Mouse (Mus musculus) embryonic facial prominence, embryonic 11.5 days (tissue): ENCODE measurements around the gene Gse1. TPM values are rescaled to one million over a fixed set of nuclear protein-coding genes. Genes with fewer than 3 reads are reported as not detected.
A peak's percentile ranks its signal among the peaks of the same experiment; 100 is the strongest.

Experiments
- ATAC-seq: fragments of 200-750 bp; cut with Nextera tagmentation; replicated peaks from 2 replicates; pipeline ENCODE4 v1.8.0; 2017; ENCODE audit warnings: low read depth; ENCODE audit not compliant: insufficient number of reproducible peaks, low FRiP score, low TSS enrichment
- DNase-seq: peaks from one replicate; pipeline ENCODE4 v3.0.0-alpha.2; 2015; ENCODE audit warnings: low spot score
- H3K27ac ChIP-seq: fragments of 300-500 bp; sonication (generic); replicated peaks from 2 replicates; pipeline ENCODE4 v1.5.1; 2014; ENCODE audit warnings: mild to moderate bottlenecking, low read depth, low read length, control low read depth
- H3K27me3 ChIP-seq: fragments of 300-500 bp; sonication (generic); 2 replicates; pipeline ENCODE4 v1.6.1; 2014; ENCODE audit warnings: mild to moderate bottlenecking, low read length, moderate library complexity, mixed read lengths; ENCODE audit not compliant: control insufficient read depth, insufficient read depth
- H3K36me3 ChIP-seq: fragments of 300-500 bp; sonication (generic); replicated peaks from 2 replicates; pipeline ENCODE4 v1.6.1; 2014; ENCODE audit warnings: low read depth, mild to moderate bottlenecking, low read length, moderate library complexity, mixed read lengths; ENCODE audit not compliant: control insufficient read depth, insufficient read depth
- H3K4me1 ChIP-seq: fragments of 300-500 bp; sonication (generic); 2 replicates; pipeline ENCODE4 v1.6.1; 2014; ENCODE audit warnings: low read length, mixed read lengths; ENCODE audit not compliant: control insufficient read depth, insufficient read depth
- H3K4me2 ChIP-seq: fragments of 300-500 bp; sonication (generic); 2 replicates; pipeline ENCODE4 v1.6.1; 2014; ENCODE audit warnings: low read depth, mild to moderate bottlenecking, control low read depth, low read length, moderate library complexity
- H3K4me3 ChIP-seq: fragments of 300-500 bp; sonication (generic); 2 replicates; pipeline ENCODE4 v1.5.1; 2014; ENCODE audit warnings: low read depth, low read length, control low read depth
- H3K9ac ChIP-seq: fragments of 300-500 bp; sonication (generic); replicated peaks from 2 replicates; pipeline ENCODE4 v1.6.1; 2014; ENCODE audit warnings: mild to moderate bottlenecking, control low read depth, low read length
- H3K9me3 ChIP-seq: fragments of 300-500 bp; sonication (generic); replicated peaks from 2 replicates; pipeline ENCODE4 v1.6.1; 2016; ENCODE audit warnings: mild to moderate bottlenecking, low read length, inconsistent platforms, mixed read lengths; ENCODE audit not compliant: control insufficient read depth
- WGBS: fragments of 180-500 bp; shearing (Covaris S2); extraction: QIAGEN DNeasy Blood & Tissue Kit; methylation state at CpG from one replicate; pipeline ENCODE4 v1.1.7; 2014; 5-methylcytosine and 5-hydroxymethylcytosine counted together
- polyA plus RNA-seq: library from polyadenylated mRNA; unstranded; fragments of >200 nt; fragmentation: Nextera tagmentation; extraction: Ambion mirVana; gene quantifications from 2 replicates; pipeline ENCODE4 v1.2.1, GENCODE M21; 2014

The Gse1 gene
- polyA plus RNA-seq, 1 experiment from 2014 or later: 8.1 TPM

DNA sequence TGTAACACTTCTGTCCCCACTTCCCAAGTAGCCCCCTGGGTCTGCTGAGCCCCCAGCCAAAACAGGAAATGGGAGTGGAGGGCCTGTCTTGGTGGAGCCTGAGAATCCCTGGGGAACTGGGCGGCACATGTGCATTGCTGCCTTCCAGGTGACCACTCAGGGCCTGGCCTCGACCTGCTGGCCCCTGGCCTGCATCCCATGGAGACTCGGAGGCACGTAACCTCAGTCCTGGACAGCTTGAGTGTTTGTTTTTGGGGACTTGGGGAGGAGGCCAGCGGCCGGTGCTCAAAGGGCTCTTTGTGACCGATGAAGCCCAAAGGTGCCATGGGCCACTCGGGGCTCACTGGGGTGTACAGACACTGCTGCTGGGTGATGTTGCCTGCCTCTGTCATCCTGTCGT is 319.3 kb downstream of the Gse1 start:
- H3K4me2 ChIP-seq: no peak overlapping the region
- peaks cover 39% of the 10 kb centered on the region for H3K4me1 ChIP-seq
- no peak overlapping the region for H3K4me3 ChIP-seq
- H3K9me3 ChIP-seq: no peaks in the 10 kb centered on the region
- H3K27me3 ChIP-seq: no peaks in the 10 kb centered on the region; the same call in 1 of the 2 replicates
- 46% methylated on average over 9 of the region's 9 CpGs for WGBS
- ATAC-seq (no peak), DNase-seq (no peak)
- H3K36me3 ChIP-seq: no peaks in the 10 kb centered on the region
- H3K9ac ChIP-seq: no peak overlapping the region
- H3K27ac ChIP-seq: no peak overlapping the region

- DNase-seq (no peak), ATAC-seq (no peak)
- H3K9me3 ChIP-seq: no peaks in the 10 kb centered on the region
- 47% methylated on average over 16 of the region's 16 CpGs for WGBS
- H3K4me3 ChIP-seq: no peak overlapping the region
- no peak overlapping the region for H3K9ac ChIP-seq
- H3K4me1 ChIP-seq: peaks cover 33% of the 10 kb centered on the region
- no peak overlapping the region for H3K4me2 ChIP-seq
- H3K27me3 ChIP-seq: no peaks in the 10 kb centered on the region; the same call in 1 of the 2 replicates
- H3K36me3 ChIP-seq: no peaks in the 10 kb centered on the region
- H3K27ac ChIP-seq: no peak overlapping the region
Observed at GRCm38 (mm10) chr8:120548313-120548761, 320.1 kb downstream of the Gse1 start.

DNA sequence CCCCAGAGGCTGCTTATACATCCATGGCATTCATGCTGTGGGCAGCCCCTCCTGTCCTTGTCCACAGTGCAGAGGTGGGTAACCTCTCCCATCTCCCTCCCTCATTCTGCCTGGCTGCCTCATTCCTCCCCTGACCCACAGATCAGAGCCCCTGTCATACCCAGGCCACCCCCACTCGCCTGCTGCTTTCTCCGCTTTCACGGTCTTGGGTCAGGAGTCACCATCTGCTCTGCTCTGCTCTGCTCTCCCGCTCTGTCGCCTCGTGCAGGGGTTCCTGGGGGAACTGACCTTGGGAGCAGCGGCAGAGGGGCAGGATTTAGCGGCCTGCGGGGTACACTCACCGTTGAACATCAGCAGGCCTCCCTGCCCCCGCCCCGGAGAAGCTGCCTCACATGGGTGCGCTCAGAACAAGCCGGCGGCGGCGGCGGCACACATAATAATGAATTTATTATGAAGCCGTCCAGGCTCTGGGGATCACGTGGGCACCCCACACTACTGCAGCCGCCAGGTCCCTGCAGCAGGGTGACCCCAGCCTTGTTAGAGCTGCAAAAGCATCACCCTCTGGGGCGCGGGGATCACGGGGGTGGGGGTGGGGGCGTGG is 321.2 kb downstream of the Gse1 start:
- Histone ChIP-seq H3K9ac (peak overlapping the region; percentile 18; the same call in 1 of the 2 replicates), H3K36me3 (no peaks in the 10 kb centered on the region), H3K27ac (peak overlapping the region; percentile 75), H3K27me3 (no peaks in the 10 kb centered on the region; the same call in 1 of the 2 replicates), H3K4me3 (0 out of 2 replicates have a peak overlapping the region, but pooled peaks have one; percentile 16), H3K4me2 (peak overlapping the region; percentile 51), H3K4me1 (peaks cover 33% of the 10 kb centered on the region), H3K9me3 (no peaks in the 10 kb centered on the region)
- peak; percentile 38 for ATAC-seq
- WGBS: 6% methylated on average over 25 of the region's 25 CpGs
- DNase-seq: peak; percentile 59

GRCm38 (mm10) chr8:120549922-120550321 is 321.7 kb downstream of the Gse1 start:
- Histone ChIP-seq H3K4me3 (no peak overlapping the region), H3K4me2 (peak overlapping the region; percentile 51), H3K9me3 (no peaks in the 10 kb centered on the region), H3K27ac (peak overlapping the region; percentile 75), H3K9ac (peak overlapping the region; percentile 18; the same call in 1 of the 2 replicates), H3K4me1 (peaks cover 33% of the 10 kb centered on the region), H3K27me3 (no peaks in the 10 kb centered on the region; the same call in 1 of the 2 replicates), H3K36me3 (no peaks in the 10 kb centered on the region)
- WGBS: 2% methylated on average over 11 of the region's 11 CpGs
- ATAC-seq: peak; percentile 61
- DNase-seq: peak; percentile 44

DNA sequence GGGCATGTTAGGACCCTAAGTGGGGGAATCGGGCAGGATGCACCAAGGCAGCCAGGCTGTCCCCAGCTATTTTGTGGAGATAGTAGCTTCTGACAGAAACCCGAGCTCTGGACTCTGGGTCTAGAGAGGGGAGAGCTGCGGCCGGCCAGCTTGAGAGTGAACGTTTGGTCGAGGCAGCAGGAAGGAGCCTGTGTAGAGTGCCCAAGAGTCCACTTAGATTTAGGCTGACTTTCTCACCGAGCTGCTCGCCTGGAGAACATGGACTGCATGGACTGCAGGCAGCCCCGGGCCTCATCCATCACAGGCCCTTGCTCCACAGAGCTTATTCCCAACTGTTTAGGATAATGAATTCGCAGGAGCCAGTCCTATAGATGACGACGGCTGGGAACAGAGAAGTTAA is 322.2 kb downstream of the Gse1 start:
- H3K27me3 ChIP-seq: no peaks in the 10 kb centered on the region; the same call in 1 of the 2 replicates
- H3K9me3 ChIP-seq: no peaks in the 10 kb centered on the region
- DNase-seq: no peak
- no peak overlapping the region; the same call in 1 of the 2 replicates for H3K9ac ChIP-seq
- no peak overlapping the region; the same call in 1 of the 2 replicates for H3K27ac ChIP-seq
- WGBS: 13% methylated on average over 12 of the region's 12 CpGs
- H3K36me3 ChIP-seq: no peaks in the 10 kb centered on the region
- H3K4me2 ChIP-seq: no peak overlapping the region; the same call in 1 of the 2 replicates
- no peak overlapping the region for H3K4me3 ChIP-seq
- peaks cover 33% of the 10 kb centered on the region for H3K4me1 ChIP-seq
- no peak for ATAC-seq

GRCm38 (mm10) chr8:120550937-120551676 is 322.9 kb downstream of the Gse1 start:
- DNase-seq: no peak
- ATAC-seq: no peak
- H3K36me3 ChIP-seq: no peaks in the 10 kb centered on the region
- no peaks in the 10 kb centered on the region for H3K9me3 ChIP-seq
- no peak overlapping the region; the same call in 1 of the 2 replicates for H3K27ac ChIP-seq
- no peak overlapping the region; the same call in 1 of the 2 replicates for H3K9ac ChIP-seq
- H3K4me3 ChIP-seq: no peak overlapping the region
- no peak overlapping the region for H3K4me2 ChIP-seq
- peaks cover 39% of the 10 kb centered on the region for H3K4me1 ChIP-seq
- 81% methylated on average over 11 of the region's 11 CpGs for WGBS
- no peaks in the 10 kb centered on the region; the same call in 1 of the 2 replicates for H3K27me3 ChIP-seq

GRCm38 (mm10) chr8:120551677-120551980 is 323.4 kb downstream of the Gse1 start:
- H3K9me3 ChIP-seq: no peaks in the 10 kb centered on the region
- H3K9ac ChIP-seq: no peak overlapping the region; the same call in 1 of the 2 replicates
- H3K36me3 ChIP-seq: no peaks in the 10 kb centered on the region
- 90% methylated on average over 3 of the region's 3 CpGs for WGBS
- DNase-seq (no peak), ATAC-seq (no peak)
- no peak overlapping the region for H3K4me2 ChIP-seq
- no peak overlapping the region for H3K4me3 ChIP-seq
- H3K4me1 ChIP-seq: peaks cover 45% of the 10 kb centered on the region
- H3K27me3 ChIP-seq: no peaks in the 10 kb centered on the region; the same call in 1 of the 2 replicates
- H3K27ac ChIP-seq: no peak overlapping the region

GRCm38 (mm10) chr8:120552509-120552908 is 324.3 kb downstream of the Gse1 start:
- H3K4me1 ChIP-seq: peaks cover 49% of the 10 kb centered on the region
- DNase-seq: no peak
- no peaks in the 10 kb centered on the region; the same call in 1 of the 2 replicates for H3K27me3 ChIP-seq

More at GRCm38 (mm10) chr8:120552509-120552908, 324.3 kb downstream of the Gse1 start:
- Histone ChIP-seq H3K4me3 (no peak overlapping the region), H3K36me3 (no peaks in the 10 kb centered on the region), H3K9me3 (no peaks in the 10 kb centered on the region), H3K4me2 (no peak overlapping the region), H3K9ac (no peak overlapping the region), H3K27ac (no peak overlapping the region)
- ATAC-seq: no peak
- 83% methylated on average over 11 of the region's 11 CpGs for WGBS
